Mouse (Mus musculus) lung, postnatal 0 days (tissue): ENCODE data around the gene Slc26a6. TPM values are rescaled to one million over a fixed set of nuclear protein-coding genes. Genes with fewer than 3 reads are reported as not detected.
A peak's percentile ranks its signal among the peaks of the same experiment; 100 is the strongest.

Experiments
- ATAC-seq: fragments of 200-750 bp; cut with Nextera tagmentation; 2 replicates; pipeline ENCODE4 v1.8.0; 2017; ENCODE audit warnings: moderate library complexity
- DNase-seq: peaks from one replicate; pipeline ENCODE4 v3.0.0-alpha.2; 2016; ENCODE audit warnings: low spot score
- H3K27ac ChIP-seq: fragments of 300-500 bp; sonication (generic); 2 replicates; pipeline ENCODE4 v1.5.1; 2014; ENCODE audit warnings: antibody characterized with exemption, mild to moderate bottlenecking, low read length, mixed read lengths
- H3K27me3 ChIP-seq: fragments of 300-500 bp; sonication (generic); replicated peaks from 2 replicates; pipeline ENCODE4 v1.6.1; 2014; ENCODE audit warnings: low read length, mixed read lengths; ENCODE audit not compliant: insufficient read depth
- H3K36me3 ChIP-seq: fragments of 300-500 bp; sonication (generic); 2 replicates; pipeline ENCODE4 v1.6.1; 2014; ENCODE audit warnings: low read length, mixed read lengths; ENCODE audit not compliant: insufficient read depth
- H3K4me1 ChIP-seq: fragments of 300-500 bp; sonication (generic); 2 replicates; pipeline ENCODE4 v1.6.1; 2014; ENCODE audit warnings: antibody characterized with exemption, low read depth, low read length, mixed read lengths; ENCODE audit not compliant: insufficient read depth
- H3K4me2 ChIP-seq: fragments of 300-500 bp; sonication (generic); replicated peaks from 2 replicates; pipeline ENCODE4 v1.6.1; 2014; ENCODE audit warnings: low read depth, mild to moderate bottlenecking, low read length, moderate library complexity, mixed read lengths
- H3K4me3 ChIP-seq: fragments of 300-500 bp; sonication (generic); 2 replicates; pipeline ENCODE4 v1.5.1; 2014; ENCODE audit warnings: low read depth, low read length
- H3K9ac ChIP-seq: fragments of 300-500 bp; sonication (generic); replicated peaks from 2 replicates; pipeline ENCODE4 v1.6.1; 2014; ENCODE audit warnings: low read depth, mild to moderate bottlenecking
- H3K9me3 ChIP-seq: fragments of 300-500 bp; sonication (generic); 2 replicates; pipeline ENCODE4 v1.6.1; 2016; ENCODE audit warnings: low read length, mixed read lengths
- CTCF ChIP-seq: IDR thresholded peaks from 2 replicates; pipeline ENCODE4 v1.5.1; 2016; ENCODE audit warnings: antibody characterized with exemption, mild to moderate bottlenecking
- EP300 ChIP-seq: IDR thresholded peaks from 2 replicates; pipeline ENCODE4 v1.6.1; 2016; ENCODE audit warnings: antibody characterized with exemption, mild to moderate bottlenecking, control low read depth
- WGBS: fragments of 180-500 bp; shearing (Covaris S2); extraction: QIAGEN DNeasy Blood & Tissue Kit; methylation state at CpG from one replicate; pipeline ENCODE4 v1.1.7; 2014; 5-methylcytosine and 5-hydroxymethylcytosine counted together
- polyA plus RNA-seq: library from polyadenylated mRNA; unstranded; fragments of >200 nt; fragmentation: Nextera tagmentation; extraction: Ambion mirVana; gene quantifications from 2 replicates; pipeline ENCODE4 v1.2.1, GENCODE M21; 2015

The Slc26a6 gene
- polyA plus RNA-seq, 1 experiment from 2014 or later = 8.3 TPM

DNA sequence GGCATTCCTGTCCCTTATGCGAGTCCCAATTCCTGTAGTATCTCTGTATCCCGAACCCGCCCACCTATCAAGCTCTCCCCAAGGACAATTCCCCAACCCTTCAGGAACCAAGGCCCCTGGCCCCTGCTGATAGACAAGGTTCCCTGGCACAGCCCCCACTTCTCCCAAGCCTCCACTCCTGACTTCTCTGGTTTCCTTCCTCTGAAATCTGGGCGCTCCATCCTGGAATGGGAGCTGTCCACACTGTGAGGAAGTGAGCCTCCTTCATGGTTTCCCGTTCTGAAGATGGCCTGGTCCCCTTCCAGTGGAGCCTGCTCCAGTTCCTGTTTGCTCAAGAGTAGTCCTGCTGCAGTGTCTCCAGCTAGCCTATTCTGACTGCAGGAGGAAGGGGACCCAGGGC lies 43.9 kb upstream of the Slc26a6 start:
- peak; percentile 25 for ATAC-seq
- Histone ChIP-seq H3K9ac (peak overlapping the region; percentile 66; the same call in 1 of the 2 replicates), H3K36me3 (peaks cover 38% of the 10 kb centered on the region), H3K4me1 (peaks cover 5% of the 10 kb centered on the region; the same call in 1 of the 2 replicates), H3K27ac (no peak overlapping the region), H3K4me2 (peak overlapping the region; percentile 97), H3K27me3 (no peaks in the 10 kb centered on the region), H3K9me3 (no peaks in the 10 kb centered on the region), H3K4me3 (peak overlapping the region; percentile 75; the same call in 1 of the 2 replicates)
- TF ChIP-seq CTCF (no peak), EP300 (no peak)
- peak; percentile 39 for DNase-seq
- WGBS = 40% methylated on average over 5 of the region's 5 CpGs

DNA sequence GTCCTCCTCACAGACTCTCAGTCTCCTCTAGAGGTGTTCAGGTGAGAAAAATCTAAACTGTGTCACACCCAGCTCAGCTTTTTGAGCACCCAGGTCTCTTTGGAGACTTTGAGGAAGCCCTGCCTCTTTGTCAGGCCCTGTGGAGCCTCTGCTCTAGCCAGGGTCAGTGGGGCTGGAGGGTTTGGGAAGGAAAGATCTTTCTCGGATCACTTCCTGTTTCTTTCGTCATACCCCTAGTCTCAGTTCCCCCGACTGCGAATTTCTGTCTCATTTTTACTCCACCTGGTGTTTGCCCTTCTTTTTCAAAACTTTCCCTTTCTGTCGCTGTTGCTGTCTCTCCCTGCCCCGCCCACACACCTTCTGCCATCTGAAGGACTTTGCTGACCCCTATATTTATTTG lies 43.4 kb upstream of the Slc26a6 start:
- Histone ChIP-seq H3K4me2 (no peak overlapping the region), H3K36me3 (peaks cover 35% of the 10 kb centered on the region), H3K4me3 (no peak overlapping the region), H3K9ac (no peak overlapping the region), H3K9me3 (no peaks in the 10 kb centered on the region), H3K4me1 (peaks cover 5% of the 10 kb centered on the region; the same call in 1 of the 2 replicates), H3K27me3 (no peaks in the 10 kb centered on the region), H3K27ac (no peak overlapping the region)
- no peak for TF ChIP-seq CTCF
- TF ChIP-seq EP300 = no peak
- WGBS = 44% methylated on average over 6 of the region's 6 CpGs
- DNase-seq (no peak), ATAC-seq (no peak)

DNA sequence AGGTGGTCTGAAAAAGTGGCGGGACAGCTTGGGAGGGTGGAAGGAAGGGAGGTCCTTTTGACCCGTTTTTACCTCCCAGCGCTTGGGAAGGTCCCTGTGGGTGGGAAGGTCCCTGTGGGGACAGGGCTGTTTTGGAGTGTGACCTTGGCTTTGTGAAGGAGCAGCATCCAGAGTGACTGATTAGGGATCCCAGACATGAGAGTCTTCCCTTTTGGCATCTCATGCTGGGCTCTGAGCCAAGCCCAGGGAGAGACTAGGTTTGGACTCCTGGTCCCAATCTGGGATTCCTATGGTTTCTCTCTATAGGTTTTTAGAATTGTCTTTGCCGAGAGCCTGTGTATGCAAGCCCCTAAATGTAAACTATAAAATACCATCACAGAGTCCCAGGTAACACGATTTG lies 42.6 kb upstream of the Slc26a6 start:
- 79% methylated on average over 5 of the region's 5 CpGs for WGBS
- no peaks in the 10 kb centered on the region for H3K27me3 ChIP-seq
- DNase-seq (no peak), ATAC-seq (no peak)
- TF ChIP-seq EP300 (no peak), CTCF (no peak)
- no peak overlapping the region for H3K4me2 ChIP-seq
- H3K36me3 ChIP-seq = peaks cover 33% of the 10 kb centered on the region
- H3K4me1 ChIP-seq = peaks cover 5% of the 10 kb centered on the region; the same call in 1 of the 2 replicates
- H3K9me3 ChIP-seq = no peaks in the 10 kb centered on the region
- H3K4me3 ChIP-seq = no peak overlapping the region
- no peak overlapping the region for H3K9ac ChIP-seq
- no peak overlapping the region for H3K27ac ChIP-seq

DNA sequence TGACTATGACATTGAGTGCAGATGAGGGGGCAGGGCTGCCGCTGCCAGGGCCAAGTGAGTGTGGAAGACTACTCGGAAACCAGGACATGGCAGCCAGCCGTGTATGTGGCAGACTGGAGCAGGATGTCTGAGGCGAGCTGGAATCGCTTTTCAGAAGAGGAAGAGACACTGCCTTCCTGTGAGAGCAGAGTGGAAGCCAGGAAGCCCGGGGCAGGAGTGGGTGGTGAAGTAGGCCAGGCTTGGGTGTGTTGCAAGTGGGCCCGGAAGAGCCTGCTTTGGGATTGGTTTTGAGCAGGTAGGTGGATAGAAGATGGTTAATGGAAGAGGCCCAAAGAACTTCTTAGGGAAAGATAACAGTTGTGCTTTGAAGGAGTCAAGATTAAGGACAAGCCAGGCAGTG lies 37.5 kb upstream of the Slc26a6 start:
- H3K36me3 ChIP-seq = peaks cover 26% of the 10 kb centered on the region
- H3K4me2 ChIP-seq = no peak overlapping the region
- DNase-seq (no peak), ATAC-seq (no peak)
- H3K4me1 ChIP-seq = no peaks in the 10 kb centered on the region
- no peaks in the 10 kb centered on the region for H3K9me3 ChIP-seq
- H3K27me3 ChIP-seq = no peaks in the 10 kb centered on the region
- H3K9ac ChIP-seq = no peak overlapping the region
- H3K27ac ChIP-seq = no peak overlapping the region
- H3K4me3 ChIP-seq = no peak overlapping the region
- no peak for TF ChIP-seq CTCF
- no peak for TF ChIP-seq EP300
- 81% methylated on average over 7 of the region's 7 CpGs for WGBS

DNA sequence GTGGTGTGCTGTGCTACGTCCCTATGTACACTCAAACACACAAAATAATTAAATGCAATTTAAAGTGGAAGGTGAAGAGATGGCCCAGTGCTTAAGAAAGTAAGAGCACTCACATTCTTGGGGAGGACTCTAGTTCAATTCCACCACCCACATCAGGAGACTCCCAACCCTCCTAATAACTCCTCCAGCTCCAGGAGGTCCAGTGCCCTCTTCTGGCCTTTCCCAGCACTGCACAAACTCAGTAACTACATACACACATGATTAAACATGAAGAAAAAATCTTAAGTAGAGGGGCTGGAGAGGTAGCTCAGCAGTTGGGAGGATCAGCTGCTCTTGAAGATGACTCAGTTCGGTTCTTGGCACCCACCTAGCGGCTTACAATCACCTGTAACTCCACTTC lies 33.6 kb upstream of the Slc26a6 start:
- no peak overlapping the region for H3K9ac ChIP-seq
- H3K4me3 ChIP-seq = no peak overlapping the region
- H3K36me3 ChIP-seq = peaks cover 8% of the 10 kb centered on the region; the same call in 1 of the 2 replicates
- H3K4me2 ChIP-seq = no peak overlapping the region
- ATAC-seq (peak; percentile 33; the same call in 1 of the 2 replicates), DNase-seq (peak; percentile 49)
- no peaks in the 10 kb centered on the region for H3K9me3 ChIP-seq
- 56% methylated on average over 3 of the region's 3 CpGs for WGBS
- H3K4me1 ChIP-seq = no peaks in the 10 kb centered on the region
- H3K27ac ChIP-seq = no peak overlapping the region
- H3K27me3 ChIP-seq = peaks cover 15% of the 10 kb centered on the region; the same call in 1 of the 2 replicates
- TF ChIP-seq CTCF = peak; percentile 81
- no peak for TF ChIP-seq EP300

DNA sequence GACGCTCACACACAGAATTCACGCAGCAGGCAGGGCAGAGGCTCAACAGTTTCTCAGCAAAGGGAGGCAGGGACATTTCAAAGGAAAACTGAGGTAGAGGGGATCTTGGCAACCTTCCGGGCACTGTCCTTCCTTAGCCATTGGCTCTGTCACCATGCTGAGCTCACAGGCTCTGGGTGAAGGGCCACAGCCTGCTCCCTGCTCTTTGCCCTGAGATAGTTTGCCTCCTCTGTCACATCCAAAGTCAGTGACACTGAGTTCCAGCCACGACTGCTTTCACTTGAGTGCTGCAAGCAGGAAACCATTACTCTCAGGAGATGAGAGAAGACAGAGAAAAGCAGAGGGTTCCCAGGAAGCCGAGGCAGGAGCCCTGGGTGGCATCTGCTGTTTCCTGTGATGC lies 33.0 kb upstream of the Slc26a6 start:
- Histone ChIP-seq H3K36me3 (peaks cover 7% of the 10 kb centered on the region; the same call in 1 of the 2 replicates), H3K4me1 (no peaks in the 10 kb centered on the region), H3K9me3 (no peaks in the 10 kb centered on the region), H3K9ac (no peak overlapping the region), H3K4me2 (no peak overlapping the region), H3K27me3 (peaks cover 20% of the 10 kb centered on the region), H3K27ac (no peak overlapping the region), H3K4me3 (no peak overlapping the region)
- WGBS = 63% methylated on average over 5 of the region's 5 CpGs
- no peak for DNase-seq
- ATAC-seq = no peak
- TF ChIP-seq CTCF (no peak), EP300 (no peak)
